Mouse (Mus musculus) erythroblast, embryonic 14.5 days (primary cell): ENCODE measurements around the gene Mlycd. TPM values are rescaled to one million over a fixed set of nuclear protein-coding genes. Genes with fewer than 3 reads are reported as not detected.

ENCODE experiments used
- H3K27me3 ChIP-seq: 2 replicates; pipeline ENCODE4 v1.6.1; 2012; ENCODE audit warnings: inconsistent platforms; ENCODE audit not compliant: control insufficient read depth
- H3K36me3 ChIP-seq: 2 replicates; pipeline ENCODE4 v1.6.1; 2012; ENCODE audit warnings: mild to moderate bottlenecking, inconsistent platforms; ENCODE audit not compliant: control insufficient read depth
- H3K4me1 ChIP-seq: 2 replicates; pipeline ENCODE4 v1.6.1; 2012; ENCODE audit warnings: inconsistent platforms; ENCODE audit not compliant: control insufficient read depth
- H3K4me3 ChIP-seq: replicated peaks from 2 replicates; pipeline ENCODE3; 2012; ENCODE audit warnings: moderate library complexity, mild to moderate bottlenecking, inconsistent platforms
- H3K9me3 ChIP-seq: 2 replicates; pipeline ENCODE4 v1.6.1; 2012; ENCODE audit warnings: low read length, inconsistent platforms, mixed read lengths; ENCODE audit not compliant: control insufficient read depth
- GATA1 ChIP-seq: IDR thresholded peaks from 2 replicates; pipeline ENCODE4 v1.6.1; 2012; ENCODE audit warnings: low read length, inconsistent platforms, mixed read lengths
- TAL1 ChIP-seq: IDR thresholded peaks from 3 replicates; pipeline ENCODE4 v1.6.1; 2012; ENCODE audit warnings: low read length, inconsistent platforms, mixed read lengths
- polyA plus RNA-seq: library from polyadenylated mRNA; stranded (reverse); fragments of >175 nt; gene quantifications from 2 replicates; pipeline ENCODE4 v1.2.3, GENCODE M21; 2012

Mlycd gene
- polyA plus RNA-seq, 1 experiment, result 0.34 TPM

DNA sequence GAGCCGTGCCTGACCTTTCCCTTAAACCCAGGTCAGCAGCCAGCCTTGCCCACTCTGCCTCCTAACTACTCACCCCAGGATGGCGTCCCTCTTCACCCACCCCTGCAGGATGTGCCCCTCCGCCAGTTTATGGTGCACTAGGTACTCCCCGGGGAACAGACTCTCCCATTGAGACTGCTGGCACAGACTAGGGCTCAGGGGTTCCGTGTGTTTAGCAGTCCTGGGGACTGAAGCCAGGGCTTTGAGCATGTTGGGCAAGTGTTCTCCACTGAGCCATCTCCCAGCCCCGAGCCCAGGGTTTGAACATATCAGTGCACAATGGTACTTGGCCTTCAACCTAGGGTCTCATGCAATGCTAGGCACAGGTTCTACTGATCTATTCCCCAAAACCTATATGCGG, 40.8 kb downstream of the Mlycd start:
- Histone ChIP-seq H3K9me3 (no peaks in the 10 kb centered on the region), H3K36me3 (no peaks in the 10 kb centered on the region), H3K4me3 (no peak overlapping the region), H3K4me1 (peaks cover 9% of the 10 kb centered on the region), H3K27me3 (no peaks in the 10 kb centered on the region)
- no peak for TF ChIP-seq TAL1
- no peak for TF ChIP-seq GATA1

DNA sequence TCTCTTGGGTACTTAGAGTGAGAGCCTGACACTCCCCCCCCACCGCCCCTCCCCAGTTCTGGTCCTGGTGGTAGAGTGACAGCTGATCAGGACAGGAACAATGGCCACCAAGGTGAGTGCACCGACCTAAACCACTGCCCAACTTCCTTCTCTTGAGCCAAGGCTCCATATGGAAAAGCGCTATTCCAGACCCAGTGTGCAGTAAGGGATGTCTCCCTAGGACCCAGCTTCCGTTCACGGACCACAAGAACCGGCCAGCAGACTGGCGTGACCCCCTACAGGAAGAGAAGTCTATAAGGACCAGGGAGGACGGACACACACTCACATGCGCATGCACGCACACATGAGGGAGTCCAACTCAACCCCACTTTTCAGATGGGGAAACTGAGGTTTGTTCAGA, 41.7 kb downstream of the Mlycd start:
- H3K36me3 ChIP-seq, result no peaks in the 10 kb centered on the region; the same call in 1 of the 2 replicates
- no peaks in the 10 kb centered on the region for H3K27me3 ChIP-seq
- H3K4me1 ChIP-seq, result peaks cover 9% of the 10 kb centered on the region
- H3K4me3 ChIP-seq, result no peak overlapping the region
- H3K9me3 ChIP-seq, result no peaks in the 10 kb centered on the region
- no peak for TF ChIP-seq GATA1
- no peak for TF ChIP-seq TAL1

DNA sequence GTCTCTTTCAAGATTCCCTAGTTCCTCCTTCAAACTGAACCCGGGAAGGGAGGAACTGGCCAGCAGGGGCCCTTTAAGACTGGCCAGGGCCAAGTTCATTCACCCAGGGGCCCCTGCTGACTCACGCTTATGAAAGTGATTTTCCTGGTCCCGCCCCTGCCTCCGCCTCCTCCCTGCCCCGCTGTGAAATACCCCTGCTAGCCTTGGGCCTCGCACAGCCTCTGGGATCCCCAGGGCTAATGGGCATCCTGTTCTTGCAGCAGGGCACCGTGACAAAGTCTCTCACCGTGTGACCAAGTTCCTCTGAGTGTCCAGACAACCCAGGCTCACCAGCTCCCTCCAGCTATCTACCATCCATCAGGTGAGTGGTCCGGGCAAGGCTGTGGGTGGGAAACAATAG, 42.3 kb downstream of the Mlycd start:
- Histone ChIP-seq H3K27me3 (no peaks in the 10 kb centered on the region), H3K4me1 (peaks cover 9% of the 10 kb centered on the region), H3K36me3 (peaks cover 3% of the 10 kb centered on the region; the same call in 1 of the 2 replicates), H3K4me3 (peak overlapping the region; percentile 57), H3K9me3 (no peaks in the 10 kb centered on the region)
- TF ChIP-seq TAL1 (no peak), GATA1 (no peak)

DNA sequence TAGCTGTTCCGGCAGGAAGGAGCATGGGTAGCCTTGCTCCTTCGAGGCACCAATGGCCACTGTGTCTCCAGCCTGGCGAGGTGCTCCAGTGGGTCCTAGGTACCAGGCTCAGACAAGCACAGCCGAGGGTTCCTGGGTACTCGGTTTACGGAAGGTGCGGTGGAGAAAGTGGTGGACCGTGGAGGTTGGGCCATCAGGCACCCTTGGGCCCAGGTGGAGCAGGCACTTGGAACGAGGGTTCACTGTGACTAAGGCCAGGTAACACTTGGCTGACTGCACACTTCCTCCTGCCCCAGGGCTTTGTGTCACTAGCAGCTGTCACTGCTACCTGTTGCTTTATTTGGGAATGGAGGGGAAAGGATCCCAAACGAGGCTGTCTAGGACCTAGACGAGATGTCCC, 42.8 kb downstream of the Mlycd start:
- H3K36me3 ChIP-seq, result peaks cover 9% of the 10 kb centered on the region; the same call in 1 of the 2 replicates
- H3K4me1 ChIP-seq, result peaks cover 9% of the 10 kb centered on the region
- no peaks in the 10 kb centered on the region for H3K27me3 ChIP-seq
- no peaks in the 10 kb centered on the region for H3K9me3 ChIP-seq
- no peak for TF ChIP-seq GATA1
- no peak for TF ChIP-seq TAL1
- peak overlapping the region; percentile 57 for H3K4me3 ChIP-seq

DNA sequence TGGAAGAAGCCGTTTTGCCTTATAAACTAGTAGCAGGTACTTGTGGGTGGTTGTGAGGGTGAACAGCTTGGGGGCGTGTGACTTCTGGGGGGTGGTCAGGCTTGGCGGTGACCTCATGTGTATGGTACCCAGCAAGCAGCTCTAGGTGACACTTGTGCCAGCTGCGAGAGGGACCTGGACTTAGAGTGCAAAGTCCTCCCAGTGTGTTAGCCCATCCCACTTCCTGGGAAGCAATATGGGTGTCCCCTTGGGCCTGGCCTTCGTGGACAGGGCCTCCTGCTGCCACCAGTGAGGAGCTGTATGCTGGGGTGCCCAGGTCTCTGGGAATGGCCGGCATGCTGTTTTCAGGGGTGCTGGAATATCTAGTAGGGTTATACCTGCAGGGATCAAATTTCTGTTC, 44.2 kb downstream of the Mlycd start:
- Histone ChIP-seq H3K9me3 (no peaks in the 10 kb centered on the region), H3K36me3 (peaks cover 13% of the 10 kb centered on the region; the same call in 1 of the 2 replicates), H3K27me3 (no peaks in the 10 kb centered on the region), H3K4me1 (peaks cover 9% of the 10 kb centered on the region), H3K4me3 (peak overlapping the region; percentile 19)
- no peak for TF ChIP-seq GATA1
- TF ChIP-seq TAL1, result no peak

DNA sequence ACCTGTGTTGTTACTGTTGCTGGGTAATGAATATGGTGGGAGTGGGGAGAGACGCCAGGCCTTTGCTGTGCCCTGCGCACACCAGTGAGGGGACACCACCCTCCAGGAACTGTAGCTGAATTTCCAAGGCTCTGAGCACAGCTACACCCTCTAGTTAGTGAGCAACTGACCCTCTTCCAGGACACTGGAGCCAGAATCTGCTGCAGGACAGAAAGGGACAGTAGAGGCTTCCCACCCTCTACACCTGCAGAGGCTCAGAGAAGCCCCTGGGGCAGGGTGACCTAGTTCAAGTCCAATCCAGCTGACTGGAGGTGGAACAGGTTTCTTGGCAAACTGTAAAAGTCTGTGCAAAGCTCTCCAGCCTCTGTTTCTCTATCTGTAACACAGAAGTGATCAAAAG, 44.7 kb downstream of the Mlycd start:
- H3K36me3 ChIP-seq, result peaks cover 14% of the 10 kb centered on the region; the same call in 1 of the 2 replicates
- TF ChIP-seq GATA1, result no peak
- no peak for TF ChIP-seq TAL1
- no peaks in the 10 kb centered on the region for H3K9me3 ChIP-seq
- peak overlapping the region; percentile 16 for H3K4me3 ChIP-seq
- H3K4me1 ChIP-seq, result peaks cover 9% of the 10 kb centered on the region
- no peaks in the 10 kb centered on the region for H3K27me3 ChIP-seq

DNA sequence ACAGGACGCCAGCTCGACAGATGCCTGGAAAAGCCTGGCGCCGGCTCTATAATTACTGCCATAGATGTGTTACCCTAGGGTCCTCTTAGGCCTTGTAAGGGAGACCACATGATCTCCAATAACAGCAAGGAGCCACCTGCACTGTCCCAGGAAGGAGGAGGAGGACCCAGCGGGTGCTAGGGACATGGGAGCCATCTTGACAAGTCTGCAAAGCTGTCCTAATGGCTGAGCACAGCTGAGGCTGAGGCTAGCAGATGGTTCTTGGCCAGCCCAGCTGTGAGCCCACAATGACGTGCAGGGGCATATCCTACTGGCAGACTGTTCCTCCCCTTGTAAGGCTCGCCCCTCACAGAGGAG, 45.2 kb downstream of the Mlycd start:
- Histone ChIP-seq H3K4me3 (no peak overlapping the region), H3K36me3 (peaks cover 18% of the 10 kb centered on the region; the same call in 1 of the 2 replicates), H3K4me1 (peaks cover 9% of the 10 kb centered on the region)

DNA sequence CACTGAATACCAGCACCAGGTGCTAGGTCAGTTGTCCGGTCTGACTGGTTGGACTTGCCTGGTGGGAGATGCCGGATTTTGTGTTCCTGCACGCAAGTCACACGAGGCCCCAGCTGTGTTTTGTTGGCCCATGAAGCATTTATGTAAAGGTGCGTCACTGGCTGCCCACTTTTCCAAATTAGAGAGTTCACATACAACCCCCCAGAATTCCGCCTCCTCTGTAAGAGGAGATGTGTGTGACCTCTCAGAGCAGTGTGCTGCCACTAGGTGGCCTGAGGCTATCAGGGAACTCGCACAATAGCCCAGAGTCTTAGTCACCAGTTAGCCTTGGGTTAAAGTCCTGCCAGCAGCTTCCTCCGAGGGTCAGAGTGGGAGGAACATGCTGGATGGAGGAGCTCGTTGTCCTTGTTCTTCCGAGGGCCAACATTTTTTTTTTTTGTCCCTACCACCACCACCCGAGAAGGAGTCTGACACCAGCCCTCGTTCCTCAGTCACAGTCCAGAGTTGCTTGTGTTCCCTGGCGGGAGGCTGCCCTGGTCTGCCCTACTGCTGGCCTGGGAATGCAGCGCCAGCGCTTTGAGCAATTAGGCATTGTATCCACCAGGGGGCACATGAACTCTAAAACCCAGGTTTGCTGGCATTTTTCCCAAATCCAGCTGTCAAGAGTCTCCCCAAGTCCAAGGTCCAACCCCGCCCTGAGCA, 45.7 kb downstream of the Mlycd start:
- no peak overlapping the region for H3K4me3 ChIP-seq
- TF ChIP-seq TAL1 (no peak), GATA1 (no peak)
- H3K36me3 ChIP-seq, result peaks cover 24% of the 10 kb centered on the region; the same call in 1 of the 2 replicates
- no peaks in the 10 kb centered on the region for H3K9me3 ChIP-seq
- peaks cover 9% of the 10 kb centered on the region for H3K4me1 ChIP-seq
- H3K27me3 ChIP-seq, result peaks cover 5% of the 10 kb centered on the region

More for the DNA sequence above, 45.2 kb downstream of the Mlycd start:
- H3K27me3 ChIP-seq, result peaks cover under 1% of the 10 kb centered on the region
- TF ChIP-seq GATA1, result no peak
- no peak for TF ChIP-seq TAL1
- H3K9me3 ChIP-seq, result no peaks in the 10 kb centered on the region

DNA sequence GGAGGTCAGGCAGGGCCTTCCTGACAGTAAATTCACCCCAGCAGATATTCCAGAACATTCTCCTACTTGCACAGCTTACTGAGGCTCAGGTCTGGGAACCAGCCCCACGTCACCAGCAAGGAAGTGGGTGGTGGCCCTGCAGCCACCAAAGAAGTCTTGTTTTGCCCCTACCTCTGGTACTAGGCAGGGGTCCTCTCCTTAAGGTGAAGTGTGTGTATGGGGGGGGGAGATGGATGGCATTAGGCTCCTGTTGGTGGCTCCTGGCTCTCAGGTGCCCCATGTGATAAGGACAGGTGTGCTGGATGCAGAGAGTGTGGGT, 46.2 kb downstream of the Mlycd start:
- peaks cover 10% of the 10 kb centered on the region for H3K27me3 ChIP-seq
- TF ChIP-seq GATA1 (no peak), TAL1 (no peak)
- peaks cover 9% of the 10 kb centered on the region for H3K4me1 ChIP-seq
- peaks cover 26% of the 10 kb centered on the region; the same call in 1 of the 2 replicates for H3K36me3 ChIP-seq
- no peaks in the 10 kb centered on the region for H3K9me3 ChIP-seq
- no peak overlapping the region for H3K4me3 ChIP-seq

DNA sequence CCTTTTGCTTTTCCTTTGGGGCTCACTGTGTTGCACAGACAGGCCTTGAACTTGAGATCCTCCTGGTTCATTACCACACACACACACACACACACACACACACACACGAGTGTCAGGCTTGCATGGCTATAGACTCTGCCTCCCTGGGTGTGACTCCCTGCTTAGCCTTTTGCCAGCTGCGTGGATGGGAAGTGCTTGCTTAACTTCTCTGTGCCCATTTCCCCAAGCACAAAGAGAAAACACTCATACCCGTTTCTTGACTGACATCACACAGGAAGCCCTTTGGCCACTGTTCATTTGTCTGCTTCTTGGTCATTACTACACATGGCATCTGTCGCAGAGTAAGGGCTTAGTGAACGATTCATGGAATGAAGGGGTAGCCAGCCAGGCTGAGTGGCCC, 47.3 kb downstream of the Mlycd start:
- Histone ChIP-seq H3K4me3 (no peak overlapping the region), H3K27me3 (peaks cover 21% of the 10 kb centered on the region), H3K36me3 (peaks cover 26% of the 10 kb centered on the region; the same call in 1 of the 2 replicates), H3K4me1 (peaks cover 2% of the 10 kb centered on the region), H3K9me3 (no peaks in the 10 kb centered on the region)
- no peak for TF ChIP-seq TAL1
- no peak for TF ChIP-seq GATA1
